Mouse (Mus musculus) ES-E14 (cell line): Measurements from ENCODE around the gene Rps3a1. TPM values are rescaled to one million over a fixed set of nuclear protein-coding genes. Genes with fewer than 3 reads are reported as not detected.

Source experiments
- DNase-seq: peaks from one replicate; pipeline ENCODE4 v3.0.0-alpha.2; 2013; ENCODE audit warnings: low read depth, low spot score
- H3K27ac ChIP-seq: 2 replicates; pipeline ENCODE4 v1.5.1; 2012; ENCODE audit warnings: low read depth, mild to moderate bottlenecking, low read length, moderate library complexity, mixed read lengths; ENCODE audit not compliant: poor library complexity, insufficient read depth, severe bottlenecking
- H3K36me3 ChIP-seq: 2 replicates; pipeline ENCODE4 v1.6.1; 2012; ENCODE audit warnings: mild to moderate bottlenecking, low read length, moderate library complexity, mixed read lengths; ENCODE audit not compliant: control insufficient read depth, poor library complexity, insufficient read depth, severe bottlenecking
- H3K4me1 ChIP-seq, 2 experiments: fragments of 150-350 bp in 1 of 2; sonication (generic) in 1 of 2; 2 replicates each; pipeline ENCODE4 v1.6.1; 2012; ENCODE audit warnings: low read length in 2 of 2, mild to moderate bottlenecking in 1 of 2, mixed read lengths in 1 of 2; ENCODE audit not compliant: control insufficient read depth in 2 of 2, insufficient read depth in 2 of 2, poor library complexity in 1 of 2
- H3K4me3 ChIP-seq, 2 experiments: fragments of 150-350 bp in 1 of 2; sonication (generic) in 1 of 2; 2 replicates each; pipeline ENCODE4 v1.5.1; 2012; ENCODE audit warnings: low read length in 2 of 2, low read depth in 1 of 2, mild to moderate bottlenecking in 1 of 2, mixed read lengths in 1 of 2; ENCODE audit not compliant: insufficient read depth in 1 of 2, poor library complexity in 1 of 2, severe bottlenecking in 1 of 2
- H3K9ac ChIP-seq: 2 replicates; pipeline ENCODE4 v1.6.1; 2012; ENCODE audit warnings: low read depth, mild to moderate bottlenecking, low read length, mixed read lengths; ENCODE audit not compliant: poor library complexity, insufficient read depth, severe bottlenecking
- H3K9me3 ChIP-seq: fragments of 150-350 bp; sonication (generic); 2 replicates; pipeline ENCODE4 v1.6.1; 2012; ENCODE audit warnings: low read depth, mild to moderate bottlenecking, low read length; ENCODE audit not compliant: control insufficient read depth, insufficient read depth
- CHD2 ChIP-seq: IDR thresholded peaks from 2 replicates; pipeline ENCODE4 v1.6.1; 2014; ENCODE audit warnings: mild to moderate bottlenecking, low read depth, low read length, inconsistent platforms
- HCFC1 ChIP-seq: IDR thresholded peaks from 2 replicates; pipeline ENCODE4 v1.6.1; 2012; ENCODE audit warnings: low read length, inconsistent platforms, borderline replicate concordance; ENCODE audit not compliant: insufficient read depth
- MAFK ChIP-seq: IDR thresholded peaks from 2 replicates; pipeline ENCODE4 v1.6.1; 2014; ENCODE audit warnings: mild to moderate bottlenecking, low read depth, low read length, inconsistent platforms; ENCODE audit not compliant: insufficient read depth
- ZC3H11A ChIP-seq: IDR thresholded peaks from 2 replicates; pipeline ENCODE4 v1.6.1; 2012; ENCODE audit warnings: low read depth, mild to moderate bottlenecking, inconsistent platforms, low read length, borderline replicate concordance
- ZNF384 ChIP-seq: IDR thresholded peaks from 2 replicates; pipeline ENCODE4 v1.6.1; 2012; ENCODE audit warnings: low read depth, low read length, inconsistent platforms
- in situ Hi-C, 2 experiments: fragments of 600-800 bp; cut with MboI; formaldehyde crosslinking; loops; one replicate each; pipeline ENCODE4 v1.15.1; 2025; ENCODE audit warnings: low sequenced_read_pairs in 2 of 2, inconsistent platforms in 1 of 2; ENCODE audit not compliant: unreplicated experiment in 2 of 2
- total RNA-seq: library from RNA; depleted of rRNA; stranded (reverse); fragments of 300-350 nt; gene quantifications from 2 replicates; pipeline ENCODE4 v1.2.3, GENCODE M21; 2012

Gene Rps3a1
- total RNA-seq, 1 experiment: 665 TPM

- DNase-seq: no peak
- H3K9me3 ChIP-seq: no peaks in the 10 kb centered on the region
- peaks cover 22% of the 10 kb centered on the region for H3K36me3 ChIP-seq
- TF ChIP-seq ZC3H11A (no peak), HCFC1 (no peak), ZNF384 (no peak), MAFK (no peak), CHD2 (no peak)
- in situ Hi-C loops: no loop called here
- H3K9ac ChIP-seq: peak overlapping the region; percentile 63; the same call in 1 of the 2 replicates
- H3K4me1 ChIP-seq: no peaks in the 10 kb centered on the region; a peak in 2 of 4 replicates
- no peak overlapping the region for H3K27ac ChIP-seq
- peak overlapping the region; percentile 32 to 40 for H3K4me3 ChIP-seq
These were observed 424 bp upstream of the Rps3a1 start for GRCm38 (mm10) chr3:86142934-86143317.

- no peak for DNase-seq
- TF ChIP-seq CHD2 (no peak), MAFK (no peak), HCFC1 (no peak)
- in situ Hi-C loops: no loop called here
These were observed 628 bp downstream of the Rps3a1 start for GRCm38 (mm10) chr3:86141886-86142262.

DNA sequence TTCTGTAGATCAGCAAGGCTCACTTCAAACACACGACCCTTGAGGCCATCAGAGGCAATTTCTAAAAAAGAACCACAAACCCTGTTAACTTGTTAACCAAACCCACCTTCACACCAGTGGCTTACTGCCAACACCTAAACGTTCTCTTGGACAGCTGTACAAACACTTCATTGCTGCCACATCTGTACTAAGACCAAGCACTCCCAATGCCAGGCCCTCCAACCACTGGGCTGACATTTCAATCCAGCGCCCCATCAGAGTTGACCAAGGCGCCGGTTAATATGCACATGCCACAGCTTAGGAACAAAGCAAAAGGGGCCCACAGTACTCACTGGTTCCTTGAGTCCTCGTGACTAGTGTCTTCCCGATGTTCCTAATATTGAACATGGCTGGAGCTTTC lies 1.1 kb downstream of the Rps3a1 start:
- no peak for DNase-seq
- in situ Hi-C loops: no loop called here
- Histone ChIP-seq H3K9me3 (no peaks in the 10 kb centered on the region), H3K4me3 (peak overlapping the region; percentile 94 to 100), H3K4me1 (no peaks in the 10 kb centered on the region; a peak in 2 of 4 replicates), H3K9ac (peak overlapping the region; percentile 100), H3K27ac (no peak overlapping the region; the same call in 1 of the 2 replicates), H3K36me3 (peaks cover 27% of the 10 kb centered on the region)
- TF ChIP-seq HCFC1: no peak
- no peak for TF ChIP-seq ZC3H11A
- no peak for TF ChIP-seq CHD2
- no peak for TF ChIP-seq ZNF384
- TF ChIP-seq MAFK: no peak

More at GRCm38 (mm10) chr3:86141886-86142262, 628 bp downstream of the Rps3a1 start:
- Histone ChIP-seq H3K27ac (peak overlapping the region; percentile 75), H3K9me3 (no peaks in the 10 kb centered on the region), H3K36me3 (peaks cover 27% of the 10 kb centered on the region), H3K9ac (peak overlapping the region; percentile 100), H3K4me3 (peak overlapping the region; percentile 94 to 100), H3K4me1 (no peaks in the 10 kb centered on the region; a peak in 2 of 4 replicates)

GRCm38 (mm10) chr3:86139660-86140059 lies 2.8 kb downstream of the Rps3a1 start:
- Histone ChIP-seq H3K27ac (no peak overlapping the region), H3K9me3 (no peaks in the 10 kb centered on the region), H3K36me3 (peaks cover 30% of the 10 kb centered on the region), H3K4me1 (no peaks in the 10 kb centered on the region; a peak in 2 of 4 replicates), H3K9ac (no peak overlapping the region), H3K4me3 (no peak overlapping the region)
- TF ChIP-seq ZC3H11A (no peak), CHD2 (no peak), HCFC1 (no peak), MAFK (no peak)
- in situ Hi-C loops: no loop called here
- DNase-seq: no peak

DNA sequence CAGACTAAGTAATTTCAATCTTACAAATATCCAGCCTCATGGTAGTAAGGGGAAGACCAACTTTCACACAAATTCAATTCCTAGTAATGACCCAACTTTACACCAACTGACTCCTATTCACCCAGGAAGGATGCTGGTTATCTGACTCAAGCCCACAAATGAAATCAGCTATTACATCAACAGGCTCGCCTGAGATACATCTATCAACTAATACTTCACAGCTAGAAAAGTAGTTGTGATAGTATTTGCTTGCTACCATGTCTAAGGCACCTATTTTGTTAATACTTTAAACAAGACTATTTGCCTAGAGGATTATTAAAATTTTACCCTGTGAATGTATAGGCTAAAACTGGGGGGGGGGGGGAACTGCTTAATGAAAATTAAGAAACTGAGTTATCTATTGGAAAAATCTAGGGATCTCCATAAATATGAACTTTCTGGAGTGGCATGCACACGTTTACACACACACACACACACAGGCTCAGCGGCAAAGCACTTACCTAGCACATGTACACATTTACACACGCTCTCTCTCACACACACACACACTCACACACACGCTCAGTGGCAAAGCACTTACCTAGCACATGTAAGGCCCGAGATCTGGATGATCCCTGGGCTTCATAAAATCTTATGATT lies 5.4 kb downstream of the Rps3a1 start:
- Histone ChIP-seq H3K27ac (no peak overlapping the region), H3K9ac (no peak overlapping the region), H3K36me3 (peaks cover 30% of the 10 kb centered on the region), H3K4me3 (no peak overlapping the region), H3K4me1 (no peaks in the 10 kb centered on the region; a peak in 1 of 4 replicates), H3K9me3 (no peaks in the 10 kb centered on the region)
- no peak for TF ChIP-seq CHD2
- no peak for TF ChIP-seq MAFK
- TF ChIP-seq ZNF384: no peak
- TF ChIP-seq HCFC1: no peak
- no peak for TF ChIP-seq ZC3H11A
- DNase-seq: no peak
- in situ Hi-C loops: no loop called here
